Mouse (Mus musculus) MEL (cell line): ENCODE data around the gene Chchd10. TPM values are rescaled to one million over a fixed set of nuclear protein-coding genes. Genes with fewer than 3 reads are reported as not detected.

Source experiments
- DNase-seq: peaks from one replicate; pipeline ENCODE4 v3.0.0; 2011; ENCODE audit warnings: low read depth, low spot score
- H3K27ac ChIP-seq: 2 replicates; pipeline ENCODE4 v1.5.1; 2012; ENCODE audit warnings: low read depth, mild to moderate bottlenecking, control low read depth, low read length, moderate library complexity; ENCODE audit not compliant: control insufficient read depth
- H3K27me3 ChIP-seq, 2 experiments: fragments of 150-350 bp in 1 of 2; sonication (generic) in 1 of 2; 2 replicates each; pipeline ENCODE4 v1.6.1; 2012; ENCODE audit warnings: low read length in 2 of 2, mild to moderate bottlenecking in 2 of 2, improper control_type of control experiment in 1 of 2, moderate library complexity in 1 of 2; ENCODE audit not compliant: insufficient read depth in 2 of 2, control insufficient read depth in 1 of 2
- H3K36me3 ChIP-seq, 2 experiments: 2 replicates each; pipeline ENCODE4 v1.6.1; 2012 to 2014; ENCODE audit warnings: low read length in 2 of 2, improper control_type of control experiment in 1 of 2, inconsistent platforms in 1 of 2, mild to moderate bottlenecking in 1 of 2; ENCODE audit not compliant: insufficient read depth in 2 of 2, control insufficient read depth in 1 of 2
- H3K4me1 ChIP-seq, 2 experiments: fragments of 150-350 bp in 1 of 2; sonication (generic) in 1 of 2; 2 replicates each; pipeline ENCODE4 v1.6.1; 2012; ENCODE audit warnings: low read length in 2 of 2, improper control_type of control experiment in 1 of 2, mild to moderate bottlenecking in 1 of 2; ENCODE audit not compliant: insufficient read depth in 2 of 2, control insufficient read depth in 1 of 2
- H3K4me3 ChIP-seq, 2 experiments: fragments of 150-350 bp in 1 of 2; sonication (generic) in 1 of 2; 2 replicates each; pipeline ENCODE4 v1.5.1; 2012; ENCODE audit warnings: low read depth in 2 of 2, low read length in 2 of 2, mild to moderate bottlenecking in 2 of 2, moderate library complexity in 2 of 2, control low read depth in 1 of 2, improper control_type of control experiment in 1 of 2; ENCODE audit not compliant: control insufficient read depth in 1 of 2, insufficient read depth in 1 of 2
- H3K79me2 ChIP-seq: 2 replicates; pipeline ENCODE4 v1.6.1; 2012; ENCODE audit warnings: mild to moderate bottlenecking, low read length, moderate library complexity; ENCODE audit not compliant: control insufficient read depth, poor library complexity, insufficient read depth
- H3K9ac ChIP-seq: 2 replicates; pipeline ENCODE4 v1.6.1; 2012; ENCODE audit warnings: low read depth, mild to moderate bottlenecking, control low read depth, low read length, moderate library complexity; ENCODE audit not compliant: control insufficient read depth, poor library complexity, severe bottlenecking
- H3K9me3 ChIP-seq: fragments of 150-350 bp; sonication (generic); replicated peaks from 2 replicates; pipeline ENCODE4 v1.6.1; 2012; ENCODE audit warnings: mild to moderate bottlenecking, low read length, improper control_type of control experiment, moderate library complexity; ENCODE audit not compliant: insufficient read depth
- CHD2 ChIP-seq: IDR thresholded peaks from 2 replicates; pipeline ENCODE4 v1.6.1; 2011; ENCODE audit warnings: low read length, improper control_type of control experiment
- CTCF ChIP-seq, 3 experiments: IDR thresholded peaks in 2 of 3; conservative IDR thresholded peaks in 1 of 3; 2 replicates each; pipeline ENCODE4 v1.5.1; 2011 to 2012; ENCODE audit warnings: low read length in 3 of 3, low read depth in 2 of 3, mild to moderate bottlenecking in 2 of 3, improper control_type of control experiment in 1 of 3, inconsistent platforms in 1 of 3, mixed read lengths in 1 of 3, moderate library complexity in 1 of 3; ENCODE audit not compliant: control insufficient read depth in 1 of 3, insufficient read depth in 1 of 3, poor library complexity in 1 of 3, severe bottlenecking in 1 of 3
- E2F4 ChIP-seq: IDR thresholded peaks from 2 replicates; pipeline ENCODE4 v1.6.1; 2011; ENCODE audit warnings: low read depth, low read length, improper control_type of control experiment, borderline replicate concordance
- ELF1 ChIP-seq: IDR thresholded peaks from 2 replicates; pipeline ENCODE4 v1.6.1; 2014; ENCODE audit warnings: low read depth, mild to moderate bottlenecking, inconsistent platforms, low read length, improper control_type of control experiment, moderate library complexity
- EP300 ChIP-seq, 2 experiments: IDR thresholded peaks; 2 replicates each; pipeline ENCODE4 v1.6.1; 2011; ENCODE audit warnings: improper control_type of control experiment in 2 of 2, low read length in 2 of 2, low read depth in 1 of 2, mild to moderate bottlenecking in 1 of 2
- ETS1 ChIP-seq: IDR thresholded peaks from 2 replicates; pipeline ENCODE4 v1.6.1; 2012; ENCODE audit warnings: low read depth, mild to moderate bottlenecking, inconsistent platforms, low read length, improper control_type of control experiment, moderate library complexity
- GABPA ChIP-seq: IDR thresholded peaks from 2 replicates; pipeline ENCODE4 v1.6.1; 2012; ENCODE audit warnings: low read depth, mild to moderate bottlenecking, inconsistent platforms, low read length, improper control_type of control experiment, moderate library complexity
- HCFC1 ChIP-seq: IDR thresholded peaks from 2 replicates; pipeline ENCODE4 v1.6.1; 2012; ENCODE audit warnings: low read depth, mild to moderate bottlenecking, inconsistent platforms, low read length, improper control_type of control experiment, moderate library complexity
- JUND ChIP-seq: IDR thresholded peaks from 2 replicates; pipeline ENCODE4 v1.6.1; 2011; ENCODE audit warnings: low read depth, mild to moderate bottlenecking, improper control_type of control experiment, low read length
- KAT2A ChIP-seq: conservative IDR thresholded peaks from 2 replicates; pipeline ENCODE4 v1.6.1; 2012; ENCODE audit warnings: low read depth, low read length, improper control_type of control experiment, inconsistent platforms
- MAFK ChIP-seq: IDR thresholded peaks from 2 replicates; pipeline ENCODE4 v1.6.1; 2011; ENCODE audit warnings: low read depth, mild to moderate bottlenecking, low read length, improper control_type of control experiment, borderline replicate concordance
- MAZ ChIP-seq: IDR thresholded peaks from 2 replicates; pipeline ENCODE4 v1.6.1; 2012; ENCODE audit warnings: low read depth, mild to moderate bottlenecking, inconsistent platforms, low read length, improper control_type of control experiment
- MEF2A ChIP-seq: IDR thresholded peaks from 2 replicates; pipeline ENCODE4 v1.6.1; 2014; ENCODE audit warnings: low read depth, mild to moderate bottlenecking, inconsistent platforms, low read length, improper control_type of control experiment; ENCODE audit not compliant: poor library complexity, insufficient replicate concordance, severe bottlenecking; ENCODE audit errors: extremely low read depth
- MYB ChIP-seq: IDR thresholded peaks from 2 replicates; pipeline ENCODE4 v1.6.1; 2011; ENCODE audit warnings: mild to moderate bottlenecking, low read depth, low read length, improper control_type of control experiment
- NELFE ChIP-seq: IDR thresholded peaks from 2 replicates; pipeline ENCODE4 v1.6.1; 2011; ENCODE audit warnings: low read depth, low read length, improper control_type of control experiment
- POLR2AphosphoS2 ChIP-seq: IDR thresholded peaks from 2 replicates; pipeline ENCODE4 v1.6.1; 2011; ENCODE audit warnings: low read length, improper control_type of control experiment
- RAD21 ChIP-seq: IDR thresholded peaks from 2 replicates; pipeline ENCODE4 v1.6.1; 2011; ENCODE audit warnings: mild to moderate bottlenecking, low read depth, low read length, improper control_type of control experiment
- SIN3A ChIP-seq: IDR thresholded peaks from 2 replicates; pipeline ENCODE4 v1.6.1; 2012; ENCODE audit warnings: low read length, improper control_type of control experiment, inconsistent platforms
- TCF12 ChIP-seq: IDR thresholded peaks from 2 replicates; pipeline ENCODE4 v1.6.1; 2014; ENCODE audit warnings: low read depth, mild to moderate bottlenecking, inconsistent platforms, low read length, improper control_type of control experiment, moderate library complexity
- UBTF ChIP-seq: IDR thresholded peaks from 2 replicates; pipeline ENCODE4 v1.6.1; 2012; ENCODE audit warnings: low read depth, mild to moderate bottlenecking, inconsistent platforms, low read length, improper control_type of control experiment, moderate library complexity, borderline replicate concordance; ENCODE audit not compliant: insufficient read depth
- USF1 ChIP-seq: IDR thresholded peaks from 2 replicates; pipeline ENCODE4 v1.6.1; 2014; ENCODE audit warnings: low read depth, mild to moderate bottlenecking, inconsistent platforms, low read length, improper control_type of control experiment, moderate library complexity
- USF2 ChIP-seq, 2 experiments: IDR thresholded peaks; 2 replicates each; pipeline ENCODE4 v1.6.1; 2011 to 2012; ENCODE audit warnings: improper control_type of control experiment in 2 of 2, low read length in 2 of 2, borderline replicate concordance in 1 of 2, inconsistent platforms in 1 of 2, low read depth in 1 of 2, mild to moderate bottlenecking in 1 of 2; ENCODE audit not compliant: insufficient read depth in 1 of 2
- ZC3H11A ChIP-seq: IDR thresholded peaks from 2 replicates; pipeline ENCODE4 v1.6.1; 2012; ENCODE audit warnings: low read depth, mild to moderate bottlenecking, inconsistent platforms, low read length, improper control_type of control experiment
- polyA plus RNA-seq, 2 experiments: library from polyadenylated mRNA; stranded (reverse) in 1 of 2; unstranded in 1 of 2; fragments of >175 nt in 1 of 2; fragments of >200 nt in 1 of 2; gene quantifications; 2 replicates each; pipeline versions ENCODE4 v1.2.1 to v1.2.4; 2012; ENCODE audit warnings: low replicate concordance in 2 of 2, low read depth in 1 of 2; ENCODE audit not compliant: insufficient read length in 2 of 2, insufficient read depth in 1 of 2, missing spikeins in 1 of 2
- total RNA-seq: library from RNA; depleted of rRNA; stranded (reverse); fragments of 300-350 nt; gene quantifications from 2 replicates; pipeline ENCODE4 v1.2.3, GENCODE M21; 2012

Gene Chchd10
- total and polyA plus RNA-seq, 3 experiments = 143 to 428 TPM; not detected in 1

GRCm38 (mm10) chr10:75978119-75978834 is 45.3 kb downstream of the Chchd10 start:
- H3K9ac ChIP-seq = no peak overlapping the region
- no peak overlapping the region for H3K27ac ChIP-seq
- no peaks in the 10 kb centered on the region for H3K9me3 ChIP-seq
- no peaks in the 10 kb centered on the region for H3K36me3 ChIP-seq
- H3K4me3 ChIP-seq = no peak overlapping the region
- H3K4me1 ChIP-seq = no peaks in the 10 kb centered on the region
- TF ChIP-seq HCFC1 = no peak
- TF ChIP-seq E2F4 = no peak
- no peak for DNase-seq
- no peaks in the 10 kb centered on the region for H3K79me2 ChIP-seq
- peaks cover 2 to 8% of the 10 kb centered on the region in 2 experiments; a peak in 3 of 4 replicates for H3K27me3 ChIP-seq

GRCm38 (mm10) chr10:75978835-75979157 is 45.9 kb downstream of the Chchd10 start:
- H3K36me3 ChIP-seq = no peaks in the 10 kb centered on the region
- H3K27me3 ChIP-seq = peaks cover 2 to 8% of the 10 kb centered on the region in 2 experiments; a peak in 3 of 4 replicates
- H3K4me3 ChIP-seq = no peak overlapping the region
- no peak overlapping the region for H3K9ac ChIP-seq
- DNase-seq = no peak
- no peak overlapping the region for H3K27ac ChIP-seq
- TF ChIP-seq MYB (no peak), NELFE (no peak), JUND (no peak), GABPA (no peak), EP300 (IDR thresholded peaks at IDR 0.05; ENCODE audit: low read depth in 1 of 2, low read length in 2 of 2) (no peak), ETS1 (no peak), ELF1 (no peak), RAD21 (no peak), MEF2A (no peak)
- no peaks in the 10 kb centered on the region for H3K79me2 ChIP-seq
- no peaks in the 10 kb centered on the region for H3K4me1 ChIP-seq
- no peaks in the 10 kb centered on the region for H3K9me3 ChIP-seq

DNA sequence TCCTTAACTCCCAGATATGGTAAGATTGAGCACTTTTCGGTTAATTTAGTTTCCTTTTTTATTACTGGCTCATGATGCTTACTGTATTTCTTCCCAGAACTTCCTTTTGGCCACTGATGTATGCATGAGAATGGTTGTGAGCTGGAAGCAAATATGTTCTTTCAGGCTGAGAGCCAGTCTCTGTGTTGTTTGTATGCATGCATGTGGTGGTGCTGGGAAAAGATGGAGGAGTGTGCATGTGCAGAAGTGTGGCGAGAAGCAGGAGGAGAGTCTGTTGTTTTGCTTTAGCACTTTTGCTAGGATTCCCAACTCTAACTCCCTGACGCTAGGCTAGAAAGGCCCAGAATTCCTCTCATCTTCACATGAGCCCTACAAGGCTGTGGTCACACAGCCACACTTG is 46.5 kb downstream of the Chchd10 start:
- H3K4me3 ChIP-seq = no peak overlapping the region
- peaks cover 2 to 8% of the 10 kb centered on the region in 2 experiments; a peak in 3 of 4 replicates for H3K27me3 ChIP-seq
- H3K4me1 ChIP-seq = no peaks in the 10 kb centered on the region
- no peaks in the 10 kb centered on the region for H3K36me3 ChIP-seq
- H3K79me2 ChIP-seq = no peaks in the 10 kb centered on the region
- H3K9ac ChIP-seq = no peak overlapping the region
- H3K9me3 ChIP-seq = no peaks in the 10 kb centered on the region
- no peak for DNase-seq
- no peak for TF ChIP-seq JUND
- no peak for TF ChIP-seq UBTF
- TF ChIP-seq CHD2 = no peak
- no peak for TF ChIP-seq USF2 (IDR thresholded peaks at IDR 0.05; ENCODE audit: borderline replicate concordance in 1 of 2, insufficient read depth in 1 of 2, low read depth in 1 of 2, low read length in 2 of 2)
- TF ChIP-seq GABPA = no peak
- TF ChIP-seq TCF12 = no peak
- TF ChIP-seq MYB = no peak
- TF ChIP-seq EP300 (IDR thresholded peaks at IDR 0.05; ENCODE audit: low read depth in 1 of 2, low read length in 2 of 2) = no peak
- no peak for TF ChIP-seq MAZ
- no peak for TF ChIP-seq KAT2A
- TF ChIP-seq ZC3H11A = no peak
- no peak for TF ChIP-seq HCFC1
- TF ChIP-seq RAD21 = no peak
- no peak for TF ChIP-seq MAFK
- TF ChIP-seq CTCF (IDR thresholded peaks at IDR 0.05 in 2 of 3, conservative IDR thresholded peaks at IDR 0.05 in 1 of 3; ENCODE audit: control insufficient read depth in 1 of 3, insufficient read depth in 1 of 3, low read depth in 2 of 3, low read length in 3 of 3, poor library complexity in 1 of 3, severe bottlenecking in 1 of 3) = no peak
- no peak for TF ChIP-seq SIN3A
- TF ChIP-seq POLR2AphosphoS2 = no peak
- no peak for TF ChIP-seq USF1
- H3K27ac ChIP-seq = no peak overlapping the region
